Mouse (Mus musculus) lung, embryonic 14.5 days (tissue): ENCODE measurements at regions not wholly inside any gene's neighbourhood (a gene's known extent, or its start where the extent isn't known, plus 50 kb on each side); places are given as distances from the start of the nearest gene placed in this dataset.

ENCODE experiments used
- ATAC-seq: fragments of 200-750 bp; cut with Nextera tagmentation; 2 replicates; pipeline ENCODE4 v1.8.0; 2017; ENCODE audit warnings: mild to moderate bottlenecking, moderate TSS enrichment, moderate library complexity; ENCODE audit not compliant: insufficient read depth
- DNase-seq: peaks from one replicate; pipeline ENCODE4 v3.0.0-alpha.2; 2015
- H3K27ac ChIP-seq: fragments of 300-500 bp; sonication (generic); 2 replicates; pipeline ENCODE4 v1.5.1; 2014; ENCODE audit warnings: low read depth, mild to moderate bottlenecking, moderate library complexity
- H3K27me3 ChIP-seq: fragments of 300-500 bp; sonication (generic); 2 replicates; pipeline ENCODE4 v1.6.1; 2014; ENCODE audit warnings: low read length, control low read depth; ENCODE audit not compliant: insufficient read depth
- H3K36me3 ChIP-seq: fragments of 300-500 bp; sonication (generic); 2 replicates; pipeline ENCODE4 v1.6.1; 2014; ENCODE audit warnings: control low read depth; ENCODE audit not compliant: insufficient read depth
- H3K4me1 ChIP-seq: fragments of 300-500 bp; sonication (generic); 2 replicates; pipeline ENCODE4 v1.6.1; 2014; ENCODE audit warnings: antibody characterized with exemption, control low read depth; ENCODE audit not compliant: insufficient read depth
- H3K4me2 ChIP-seq: fragments of 300-500 bp; sonication (generic); 2 replicates; pipeline ENCODE4 v1.6.1; 2014; ENCODE audit warnings: mild to moderate bottlenecking
- H3K4me3 ChIP-seq: fragments of 300-500 bp; sonication (generic); 2 replicates; pipeline ENCODE4 v1.5.1; 2014; ENCODE audit warnings: low read depth, low read length
- H3K9ac ChIP-seq: fragments of 300-500 bp; sonication (generic); 2 replicates; pipeline ENCODE4 v1.6.1; 2014
- H3K9me3 ChIP-seq: fragments of 300-500 bp; sonication (generic); 2 replicates; pipeline ENCODE4 v1.6.1; 2016; ENCODE audit warnings: low read depth, low read length, control low read depth
- CTCF ChIP-seq: IDR thresholded peaks from 2 replicates; pipeline ENCODE4 v1.5.1; 2016; ENCODE audit warnings: antibody characterized with exemption, low read depth
- WGBS: fragments of 180-500 bp; shearing (Covaris S2); extraction: QIAGEN DNeasy Blood & Tissue Kit; methylation state at CpG from one replicate; pipeline ENCODE4 v1.1.7; 2014; 5-methylcytosine and 5-hydroxymethylcytosine counted together

- no peak overlapping the region for H3K9ac ChIP-seq
- no peaks in the 10 kb centered on the region for H3K36me3 ChIP-seq
- H3K27ac ChIP-seq, result peak overlapping the region; percentile 31
Observed at GRCm38 (mm10) chr4:137164429-137164828, 112.9 kb upstream of the Wnt4 start.

DNA sequence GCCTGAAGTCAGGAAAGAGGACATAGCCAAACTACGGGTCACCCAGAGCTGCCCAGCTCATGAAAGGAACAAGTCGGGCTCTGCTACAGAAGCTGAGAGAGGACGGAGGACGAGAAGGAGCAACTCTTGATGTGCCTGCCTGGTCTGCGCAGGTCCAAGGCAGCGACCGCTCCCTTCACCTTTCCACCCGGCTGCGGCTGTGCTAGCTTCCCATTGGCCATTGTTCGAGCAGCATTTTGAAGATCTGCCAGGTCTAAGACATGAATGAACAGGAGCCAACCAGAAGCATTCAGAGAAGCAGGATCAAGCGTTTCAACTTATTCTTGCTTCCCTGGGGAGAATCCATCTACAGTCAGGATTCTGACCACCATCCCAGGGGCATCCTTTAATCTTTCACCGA, 113.3 kb upstream of the Wnt4 start:
- TF ChIP-seq CTCF, result no peak
- Histone ChIP-seq H3K9me3 (no peaks in the 10 kb centered on the region), H3K27ac (no peak overlapping the region), H3K4me2 (peak overlapping the region; percentile 57), H3K4me1 (no peaks in the 10 kb centered on the region), H3K36me3 (no peaks in the 10 kb centered on the region), H3K9ac (no peak overlapping the region), H3K27me3 (no peaks in the 10 kb centered on the region), H3K4me3 (no peak overlapping the region)
- WGBS, result 59% methylated on average over 12 of the region's 12 CpGs
- DNase-seq (no peak), ATAC-seq (no peak)

More at GRCm38 (mm10) chr4:137164429-137164828, 112.9 kb upstream of the Wnt4 start:
- TF ChIP-seq CTCF, result peak; percentile 99
- Histone ChIP-seq H3K4me3 (peak overlapping the region; percentile 3; the same call in 1 of the 2 replicates), H3K27me3 (no peaks in the 10 kb centered on the region), H3K9me3 (no peaks in the 10 kb centered on the region), H3K4me1 (no peaks in the 10 kb centered on the region), H3K4me2 (peak overlapping the region; percentile 57)
- DNase-seq (peak; percentile 88), ATAC-seq (peak; percentile 48; the same call in 1 of the 2 replicates)
- WGBS, result 2% methylated on average over 12 of the region's 12 CpGs

- H3K9ac ChIP-seq, result no peak overlapping the region
- no peaks in the 10 kb centered on the region for H3K9me3 ChIP-seq
- H3K4me2 ChIP-seq, result no peak overlapping the region
- H3K36me3 ChIP-seq, result no peaks in the 10 kb centered on the region
- H3K27ac ChIP-seq, result no peak overlapping the region
- H3K4me1 ChIP-seq, result no peaks in the 10 kb centered on the region
- H3K4me3 ChIP-seq, result no peak overlapping the region
- ATAC-seq, result no peak
- 68% methylated on average over 7 of the region's 7 CpGs for WGBS
- no peaks in the 10 kb centered on the region for H3K27me3 ChIP-seq
- DNase-seq, result no peak
- TF ChIP-seq CTCF, result no peak
Observed at GRCm38 (mm10) chr4:137160526-137160925, 111.9 kb upstream of the Zbtb40 start.

DNA sequence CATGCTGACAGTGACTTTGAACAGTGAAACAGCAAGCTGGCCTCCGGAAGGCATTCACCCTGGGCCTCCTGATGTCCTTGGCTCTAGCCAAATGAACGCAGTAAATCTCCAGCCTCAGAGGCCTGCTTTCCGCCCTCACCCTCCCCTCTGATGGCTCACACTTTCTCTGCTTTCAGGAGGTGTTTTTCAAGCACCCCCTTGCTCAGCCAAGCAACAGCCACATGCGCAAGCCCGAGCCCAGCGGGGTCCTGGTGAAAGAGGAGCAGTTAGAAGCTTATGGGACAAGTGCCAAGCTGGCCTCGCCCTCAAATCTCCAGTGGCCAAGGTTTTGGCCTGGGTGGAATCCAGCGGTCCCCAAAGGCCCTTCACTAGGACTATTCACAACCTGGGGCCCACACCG, 109.6 kb upstream of the Zbtb40 start:
- Histone ChIP-seq H3K4me3 (no peak overlapping the region), H3K9ac (no peak overlapping the region), H3K4me1 (no peaks in the 10 kb centered on the region), H3K27me3 (no peaks in the 10 kb centered on the region), H3K4me2 (no peak overlapping the region), H3K27ac (no peak overlapping the region), H3K9me3 (no peaks in the 10 kb centered on the region), H3K36me3 (no peaks in the 10 kb centered on the region)
- no peak for ATAC-seq
- no peak for TF ChIP-seq CTCF
- 73% methylated on average over 9 of the region's 9 CpGs for WGBS
- DNase-seq, result no peak

- H3K27ac ChIP-seq, result no peak overlapping the region
- ATAC-seq (no peak), DNase-seq (no peak)
- H3K4me1 ChIP-seq, result no peaks in the 10 kb centered on the region
- no peaks in the 10 kb centered on the region for H3K36me3 ChIP-seq
- no peak overlapping the region for H3K4me2 ChIP-seq
- H3K9ac ChIP-seq, result no peak overlapping the region
- TF ChIP-seq CTCF, result no peak
- H3K4me3 ChIP-seq, result no peak overlapping the region
- H3K27me3 ChIP-seq, result no peaks in the 10 kb centered on the region
- WGBS, result 42% methylated on average over 11 of the region's 11 CpGs
- H3K9me3 ChIP-seq, result no peaks in the 10 kb centered on the region; the same call in 1 of the 2 replicates
Observed at GRCm38 (mm10) chr4:137156441-137157105, 108.0 kb upstream of the Zbtb40 start.

GRCm38 (mm10) chr4:137148756-137149155, 100.2 kb upstream of the Zbtb40 start:
- Histone ChIP-seq H3K4me2 (no peak overlapping the region), H3K4me1 (no peaks in the 10 kb centered on the region), H3K27ac (no peak overlapping the region), H3K4me3 (no peak overlapping the region), H3K9ac (no peak overlapping the region), H3K9me3 (no peaks in the 10 kb centered on the region; the same call in 1 of the 2 replicates), H3K27me3 (no peaks in the 10 kb centered on the region), H3K36me3 (no peaks in the 10 kb centered on the region)
- no peak for TF ChIP-seq CTCF
- ATAC-seq, result no peak
- no peak for DNase-seq
- WGBS, result 70% methylated on average over 4 of the region's 4 CpGs

GRCm38 (mm10) chr4:137147795-137148194, 99.2 kb upstream of the Zbtb40 start:
- Histone ChIP-seq H3K4me1 (no peaks in the 10 kb centered on the region), H3K4me3 (no peak overlapping the region), H3K4me2 (no peak overlapping the region), H3K9me3 (no peaks in the 10 kb centered on the region; the same call in 1 of the 2 replicates), H3K36me3 (no peaks in the 10 kb centered on the region), H3K9ac (no peak overlapping the region), H3K27me3 (no peaks in the 10 kb centered on the region), H3K27ac (no peak overlapping the region)
- 73% methylated on average over 13 of the region's 13 CpGs for WGBS
- DNase-seq (no peak), ATAC-seq (no peak)
- TF ChIP-seq CTCF, result no peak

DNA sequence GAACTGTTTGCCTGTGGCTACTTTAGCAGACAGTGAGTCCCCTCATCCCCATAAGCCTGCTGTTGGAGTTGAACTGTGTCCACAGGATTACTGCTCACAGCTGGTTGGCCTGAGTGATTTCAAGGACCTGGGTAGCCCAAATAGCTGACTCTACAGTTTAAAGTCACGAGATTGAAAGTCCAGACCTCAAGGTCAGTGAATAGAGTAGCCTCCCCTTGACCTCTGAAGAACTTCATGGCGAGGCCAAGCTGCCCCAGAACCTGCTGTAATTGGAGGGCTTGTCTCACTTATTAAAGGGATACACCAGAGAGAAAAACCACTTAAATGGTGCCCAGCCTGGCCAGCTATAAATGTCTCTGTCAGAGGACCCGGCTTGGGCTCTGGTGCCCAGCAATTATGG, 97.7 kb upstream of the Zbtb40 start:
- WGBS, result 68% methylated on average over 3 of the region's 3 CpGs
- no peak overlapping the region for H3K27ac ChIP-seq
- H3K4me2 ChIP-seq, result no peak overlapping the region
- H3K4me1 ChIP-seq, result no peaks in the 10 kb centered on the region
- ATAC-seq, result no peak
- no peaks in the 10 kb centered on the region for H3K9me3 ChIP-seq
- H3K4me3 ChIP-seq, result no peak overlapping the region
- no peak overlapping the region for H3K9ac ChIP-seq
- no peaks in the 10 kb centered on the region for H3K27me3 ChIP-seq
- H3K36me3 ChIP-seq, result no peaks in the 10 kb centered on the region
- no peak for DNase-seq
- TF ChIP-seq CTCF, result no peak
